Mouse (Mus musculus) liver, embryonic 14.5 days (tissue): ENCODE measurements around the gene Sik3.

Experiments
- CTCF ChIP-seq: IDR thresholded peaks from 2 replicates; pipeline ENCODE4 v1.5.1; 2016; ENCODE audit warnings: antibody characterized with exemption, low read depth, control low read depth
- EP300 ChIP-seq: IDR thresholded peaks from 2 replicates; pipeline ENCODE4 v1.6.1; 2016; ENCODE audit warnings: antibody characterized with exemption, low read depth

- no peak for TF ChIP-seq CTCF
- TF ChIP-seq EP300, result peak; percentile 53; the same call in 1 of the 2 replicates
These were observed 203.0 kb downstream of the Sik3 start for GRCm38 (mm10) chr9:46215338-46216322.
